Mouse (Mus musculus) stomach, embryonic 16.5 days (tissue): ENCODE results near the gene Cdh18. TPM values are rescaled to one million over a fixed set of nuclear protein-coding genes. Genes with fewer than 3 reads are reported as not detected.
"Not testable (repeated sequence)": the region's sequence is repeated elsewhere in the genome, so short reads cannot be mapped to it uniquely, and the experiment has no call there.

ENCODE experiments used
- ATAC-seq: fragments of 200-750 bp; cut with Nextera tagmentation; 2 replicates; pipeline ENCODE4 v1.8.0; 2017; ENCODE audit warnings: moderate number of reproducible peaks, moderate TSS enrichment; ENCODE audit not compliant: insufficient read depth, low FRiP score
- H3K27ac ChIP-seq: fragments of 300-500 bp; sonication (generic); 2 replicates; pipeline ENCODE4 v1.5.1; 2014; ENCODE audit warnings: low read length
- H3K27me3 ChIP-seq: fragments of 300-500 bp; sonication (generic); 2 replicates; pipeline ENCODE4 v1.6.1; 2014; ENCODE audit warnings: low read length, control low read depth, mixed read lengths; ENCODE audit not compliant: control insufficient read depth, insufficient read depth
- H3K36me3 ChIP-seq: fragments of 300-500 bp; sonication (generic); 2 replicates; pipeline ENCODE4 v1.6.1; 2014; ENCODE audit warnings: low read length; ENCODE audit not compliant: control insufficient read depth, insufficient read depth
- H3K4me1 ChIP-seq: fragments of 300-500 bp; sonication (generic); 2 replicates; pipeline ENCODE4 v1.6.1; 2014; ENCODE audit warnings: low read length, control low read depth, mixed read lengths; ENCODE audit not compliant: control insufficient read depth, insufficient read depth
- H3K4me2 ChIP-seq: fragments of 300-500 bp; sonication (generic); 2 replicates; pipeline ENCODE4 v1.6.1; 2014; ENCODE audit warnings: low read depth, low read length, mixed read lengths
- H3K4me3 ChIP-seq: fragments of 300-500 bp; sonication (generic); replicated peaks from 2 replicates; pipeline ENCODE4 v1.5.1; 2014; ENCODE audit warnings: mild to moderate bottlenecking, low read length
- H3K9ac ChIP-seq: fragments of 300-500 bp; sonication (generic); 2 replicates; pipeline ENCODE4 v1.6.1; 2014; ENCODE audit warnings: low read length
- H3K9me3 ChIP-seq: fragments of 300-500 bp; sonication (generic); replicated peaks from 2 replicates; pipeline ENCODE4 v1.6.1; 2016; ENCODE audit warnings: low read length, control low read depth; ENCODE audit not compliant: control insufficient read depth
- WGBS: fragments of 180-500 bp; shearing (Covaris S2); extraction: QIAGEN DNeasy Blood & Tissue Kit; methylation state at CpG from one replicate; pipeline ENCODE4 v1.1.7; 2014; 5-methylcytosine and 5-hydroxymethylcytosine counted together
- polyA plus RNA-seq: library from polyadenylated mRNA; unstranded; fragments of >200 nt; fragmentation: Nextera tagmentation; extraction: Ambion mirVana; gene quantifications from 2 replicates; pipeline ENCODE4 v1.2.1, GENCODE M21; 2015

Gene Cdh18
- polyA plus RNA-seq, 1 experiment from 2014 or later = 1.8 TPM

- no peak overlapping the region for H3K4me3 ChIP-seq
These were observed 184.2 kb downstream of the Cdh18 start for GRCm38 (mm10) chr15:22733039-22733438.

GRCm38 (mm10) chr15:22736165-22736564 is 187.3 kb downstream of the Cdh18 start:
- Histone ChIP-seq H3K4me3 (no peak overlapping the region), H3K36me3 (no peaks in the 10 kb centered on the region), H3K4me2 (no peak overlapping the region), H3K27ac (no peak overlapping the region), H3K9me3 (no peaks in the 10 kb centered on the region), H3K9ac (no peak overlapping the region), H3K4me1 (no peaks in the 10 kb centered on the region), H3K27me3 (no peaks in the 10 kb centered on the region)
- WGBS = 42% methylated on average over 3 of the region's 3 CpGs
- no peak for ATAC-seq

More at GRCm38 (mm10) chr15:22733039-22733438, 184.2 kb downstream of the Cdh18 start:
- Histone ChIP-seq H3K4me2 (no peak overlapping the region), H3K9ac (no peak overlapping the region), H3K36me3 (no peaks in the 10 kb centered on the region), H3K27me3 (no peaks in the 10 kb centered on the region), H3K9me3 (no peaks in the 10 kb centered on the region), H3K27ac (no peak overlapping the region), H3K4me1 (no peaks in the 10 kb centered on the region)
- no peak for ATAC-seq

- not testable (repeated sequence) for H3K4me1 ChIP-seq, ATAC-seq, H3K27me3 ChIP-seq, H3K27ac ChIP-seq, H3K36me3 ChIP-seq, H3K9me3 ChIP-seq, H3K4me3 ChIP-seq, H3K9ac ChIP-seq, H3K4me2 ChIP-seq
These were observed 212.4 kb downstream of the Cdh18 start for GRCm38 (mm10) chr15:22761257-22761656.

- 94% methylated on average over 3 of the region's 3 CpGs for WGBS
These were observed 217.8 kb downstream of the Cdh18 start for GRCm38 (mm10) chr15:22766591-22766990.

GRCm38 (mm10) chr15:22776346-22776745 is 227.5 kb downstream of the Cdh18 start:
- no peaks in the 10 kb centered on the region for H3K9me3 ChIP-seq
- H3K4me3 ChIP-seq = no peak overlapping the region
- no peak overlapping the region for H3K9ac ChIP-seq
- H3K4me2 ChIP-seq = no peak overlapping the region
- H3K27me3 ChIP-seq = no peaks in the 10 kb centered on the region
- 92% methylated on average over 4 of the region's 4 CpGs for WGBS
- no peaks in the 10 kb centered on the region for H3K4me1 ChIP-seq
- ATAC-seq = no peak
- no peaks in the 10 kb centered on the region for H3K36me3 ChIP-seq
- H3K27ac ChIP-seq = no peak overlapping the region

More at GRCm38 (mm10) chr15:22766591-22766990, 217.8 kb downstream of the Cdh18 start:
- H3K27ac ChIP-seq, H3K4me1 ChIP-seq, H3K9ac ChIP-seq, H3K36me3 ChIP-seq, H3K4me2 ChIP-seq, H3K9me3 ChIP-seq, ATAC-seq, H3K27me3 ChIP-seq, H3K4me3 ChIP-seq: not testable (repeated sequence)

GRCm38 (mm10) chr15:22789696-22790095 is 240.9 kb downstream of the Cdh18 start:
- Histone ChIP-seq H3K4me2 (no peak overlapping the region), H3K9ac (no peak overlapping the region), H3K27ac (no peak overlapping the region), H3K27me3 (no peaks in the 10 kb centered on the region), H3K4me3 (no peak overlapping the region), H3K4me1 (no peaks in the 10 kb centered on the region), H3K9me3 (no peaks in the 10 kb centered on the region), H3K36me3 (no peaks in the 10 kb centered on the region)
- ATAC-seq = no peak
- WGBS = 77% methylated on average over 6 of the region's 6 CpGs

GRCm38 (mm10) chr15:22791791-22792190 is 243.0 kb downstream of the Cdh18 start:
- Histone ChIP-seq H3K4me2 (no peak overlapping the region), H3K4me3 (no peak overlapping the region), H3K9ac (no peak overlapping the region), H3K27me3 (no peaks in the 10 kb centered on the region), H3K27ac (no peak overlapping the region), H3K4me1 (no peaks in the 10 kb centered on the region), H3K36me3 (no peaks in the 10 kb centered on the region), H3K9me3 (no peaks in the 10 kb centered on the region)
- 83% methylated on average over 3 of the region's 3 CpGs for WGBS
- no peak for ATAC-seq

- Histone ChIP-seq H3K9me3 (no peaks in the 10 kb centered on the region), H3K27me3 (no peaks in the 10 kb centered on the region), H3K4me3 (no peak overlapping the region), H3K9ac (no peak overlapping the region), H3K36me3 (no peaks in the 10 kb centered on the region), H3K4me2 (no peak overlapping the region), H3K27ac (no peak overlapping the region), H3K4me1 (no peaks in the 10 kb centered on the region)
- ATAC-seq = no peak
These were observed 284.3 kb downstream of the Cdh18 start for GRCm38 (mm10) chr15:22833127-22833526.

- Histone ChIP-seq H3K27me3 (no peaks in the 10 kb centered on the region), H3K4me2 (no peak overlapping the region), H3K9ac (no peak overlapping the region), H3K4me1 (no peaks in the 10 kb centered on the region), H3K4me3 (no peak overlapping the region), H3K9me3 (no peaks in the 10 kb centered on the region), H3K27ac (no peak overlapping the region), H3K36me3 (no peaks in the 10 kb centered on the region)
- no peak for ATAC-seq
- 37% methylated on average over 1 of the region's 1 CpGs for WGBS
These were observed 288.4 kb downstream of the Cdh18 start for GRCm38 (mm10) chr15:22837173-22837572.

- Histone ChIP-seq H3K36me3 (no peaks in the 10 kb centered on the region), H3K27ac (no peak overlapping the region), H3K9me3 (no peaks in the 10 kb centered on the region), H3K9ac (no peak overlapping the region), H3K27me3 (no peaks in the 10 kb centered on the region), H3K4me1 (no peaks in the 10 kb centered on the region), H3K4me2 (no peak overlapping the region), H3K4me3 (no peak overlapping the region)
- ATAC-seq = no peak
These were observed 308.9 kb downstream of the Cdh18 start for GRCm38 (mm10) chr15:22857704-22858103.
